Mouse (Mus musculus): Measurements from ENCODE around the gene Clec2g. TPM values are rescaled to one million over a fixed set of nuclear protein-coding genes. Genes with fewer than 3 reads are reported as not detected.
"Not testable (repeated sequence)": the region's sequence is repeated elsewhere in the genome, so short reads cannot be mapped to it uniquely, and the experiment has no call there.

The Clec2g gene
- total and polyA plus RNA-seq, 3 experiments, result 0.04 TPM; not detected in 2

DNA sequence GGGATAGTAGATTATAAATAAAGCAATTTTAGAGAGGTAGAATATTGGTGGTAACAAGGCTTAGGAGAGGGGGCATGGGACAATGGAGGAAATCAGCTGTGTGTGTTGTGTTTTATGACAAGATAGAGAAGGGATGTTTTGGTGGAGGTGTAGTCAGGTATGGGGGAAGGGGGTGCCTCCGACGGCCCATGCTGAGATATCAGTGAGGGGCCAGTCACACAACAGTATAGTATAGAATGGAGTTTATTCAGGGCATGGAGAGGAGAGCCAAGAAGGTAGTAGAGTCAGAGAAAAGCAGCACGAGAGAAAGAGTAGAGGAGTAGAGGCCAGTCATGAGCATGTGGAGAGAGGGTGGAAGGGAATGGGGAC, 76.3 kb downstream of the Clec2g start:
- TF ChIP-seq ETS1 (IDR thresholded peaks at IDR 0.05; ENCODE audit: low read depth, low read length) (peak; percentile 9; the same call in 1 of the 2 replicates), JUND (IDR thresholded peaks at IDR 0.05; ENCODE audit: low read depth, low read length) (no peak), POLR2A (IDR thresholded peaks at IDR 0.05; ENCODE audit: control insufficient read depth in 1 of 2, insufficient read depth in 1 of 2, low read depth in 1 of 2, low read length in 2 of 2, poor library complexity in 1 of 2) (peak in 1 of 2 experiments; percentile 30; a peak in 1 of 4 replicates), SMC3 (IDR thresholded peaks at IDR 0.05; ENCODE audit: low read depth, low read length) (no peak), ZKSCAN1 (IDR thresholded peaks at IDR 0.05; ENCODE audit: low read depth, low read length) (no peak), MYC (IDR thresholded peaks at IDR 0.05; ENCODE audit: low read depth, low read length) (no peak), CHD1 (IDR thresholded peaks at IDR 0.05; ENCODE audit: low read depth, low read length) (no peak), ZNF384 (IDR thresholded peaks at IDR 0.05; ENCODE audit: low read depth, low read length) (no peak), MXI1 (IDR thresholded peaks at IDR 0.05; ENCODE audit: low read depth, low read length) (no peak), MYB (IDR thresholded peaks at IDR 0.05; ENCODE audit: low read depth, low read length) (no peak), MEF2A (IDR thresholded peaks at IDR 0.05; ENCODE audit: extremely low read depth, insufficient replicate concordance, low read depth, low read length, poor library complexity, severe bottlenecking) (no peak), GATA1 (IDR thresholded peaks at IDR 0.05; ENCODE audit: low read depth, low read length) (no peak), USF2 (IDR thresholded peaks at IDR 0.05; ENCODE audit: borderline replicate concordance in 1 of 2, insufficient read depth in 1 of 2, low read depth in 1 of 2, low read length in 2 of 2) (no peak)
- H3K4me3 ChIP-seq (ENCODE audit: control insufficient read depth in 1 of 2, insufficient read depth in 1 of 2, low read depth in 2 of 2, low read length in 2 of 2), result peak overlapping the region; percentile 81 to 90

DNA sequence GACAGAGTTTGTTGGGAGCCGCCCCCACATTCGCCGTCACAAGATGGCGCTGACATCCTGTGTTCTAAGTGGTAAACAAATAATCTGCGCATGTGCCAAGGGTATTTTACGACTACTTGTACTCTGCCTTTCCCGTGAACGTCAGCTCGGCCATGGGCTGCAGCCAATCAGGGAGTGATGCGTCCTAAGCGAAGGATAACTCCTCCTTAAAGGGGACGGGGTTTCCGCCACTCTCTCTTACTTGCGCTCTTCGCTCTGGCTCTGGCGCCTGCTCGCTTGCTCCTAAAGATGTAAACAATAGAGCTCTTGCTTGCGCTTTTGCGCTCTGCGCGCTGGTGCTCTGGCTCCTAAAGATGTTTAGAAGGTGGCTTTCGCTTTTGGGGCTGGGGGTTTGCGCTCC, 77.8 kb downstream of the Clec2g start:
- TF ChIP-seq POLR2A (IDR thresholded peaks at IDR 0.05; ENCODE audit: control insufficient read depth in 1 of 2, insufficient read depth in 1 of 2, low read depth in 1 of 2, low read length in 2 of 2, poor library complexity in 1 of 2) (peak in 1 of 2 experiments; percentile 51; a peak in 1 of 4 replicates), KAT2A (conservative IDR thresholded peaks at IDR 0.05; ENCODE audit: low read depth, low read length) (0 out of 2 replicates have a peak, but pooled peaks have one; percentile 33), MYC (IDR thresholded peaks at IDR 0.05; ENCODE audit: low read depth, low read length) (0 out of 2 replicates have a peak, but pooled peaks have one; percentile 45), SIN3A (IDR thresholded peaks at IDR 0.05; ENCODE audit: low read length) (peak; percentile 59; the same call in 1 of the 2 replicates), MXI1 (IDR thresholded peaks at IDR 0.05; ENCODE audit: low read depth, low read length) (0 out of 2 replicates have a peak, but pooled peaks have one; percentile 41), HCFC1 (IDR thresholded peaks at IDR 0.05; ENCODE audit: low read depth, low read length) (peak; percentile 67), ZMIZ1 (IDR thresholded peaks at IDR 0.05; ENCODE audit: low read depth, low read length) (peak; percentile 56), NRF1 (IDR thresholded peaks at IDR 0.05; ENCODE audit: insufficient read depth, low read depth, low read length, poor library complexity, severe bottlenecking) (0 out of 2 replicates have a peak, but pooled peaks have one; percentile 45)
- Histone ChIP-seq H3K36me3 (ENCODE audit: control insufficient read depth in 1 of 2, insufficient read depth in 2 of 2, low read length in 2 of 2) (peaks cover 40 to 47% of the 10 kb centered on the region in 2 experiments), H3K79me2 (ENCODE audit: control insufficient read depth, insufficient read depth, low read length, poor library complexity) (peaks cover 46% of the 10 kb centered on the region), H3K27ac (ENCODE audit: control insufficient read depth, low read depth, low read length) (peak overlapping the region; percentile 49), H3K4me3 (ENCODE audit: control insufficient read depth in 1 of 2, insufficient read depth in 1 of 2, low read depth in 2 of 2, low read length in 2 of 2) (peak overlapping the region; percentile 40 to 81), H3K9ac (ENCODE audit: control insufficient read depth, low read depth, low read length, poor library complexity, severe bottlenecking) (peak overlapping the region; percentile 86), H3K4me1 (ENCODE audit: control insufficient read depth in 1 of 2, insufficient read depth in 2 of 2, low read length in 2 of 2) (peaks cover 0 to 18% of the 10 kb centered on the region in 2 experiments; a peak in 3 of 4 replicates)
- H3K9me3 ChIP-seq (replicated peaks; ENCODE audit: insufficient read depth, low read length); DNase-seq (ENCODE audit: low read depth, low spot score); H3K27me3 ChIP-seq (ENCODE audit: control insufficient read depth in 1 of 2, insufficient read depth in 2 of 2, low read length in 2 of 2): not testable (repeated sequence)

More for the DNA sequence above, 76.3 kb downstream of the Clec2g start:
- H3K79me2 ChIP-seq (ENCODE audit: control insufficient read depth, insufficient read depth, low read length, poor library complexity), result peaks cover 40% of the 10 kb centered on the region
- no peaks in the 10 kb centered on the region for H3K27me3 ChIP-seq (ENCODE audit: control insufficient read depth in 1 of 2, insufficient read depth in 2 of 2, low read length in 2 of 2)
- no peaks in the 10 kb centered on the region for H3K9me3 ChIP-seq (replicated peaks; ENCODE audit: insufficient read depth, low read length)
- H3K27ac ChIP-seq (ENCODE audit: control insufficient read depth, low read depth, low read length), result peak overlapping the region; percentile 82
- peak overlapping the region; percentile 86 for H3K9ac ChIP-seq (ENCODE audit: control insufficient read depth, low read depth, low read length, poor library complexity, severe bottlenecking)
- peaks cover 0 to 14% of the 10 kb centered on the region in 2 experiments; a peak in 3 of 4 replicates for H3K4me1 ChIP-seq (ENCODE audit: control insufficient read depth in 1 of 2, insufficient read depth in 2 of 2, low read length in 2 of 2)
- DNase-seq (ENCODE audit: low read depth, low spot score), result peak; percentile 45
- peaks cover 26 to 37% of the 10 kb centered on the region in 2 experiments for H3K36me3 ChIP-seq (ENCODE audit: control insufficient read depth in 1 of 2, insufficient read depth in 2 of 2, low read length in 2 of 2)

Measured in MEL (cell line).